Mouse (Mus musculus): ENCODE data around the gene Nr1h4.
A peak's percentile ranks its signal among the peaks of the same experiment; 100 is the strongest.
"Not testable (repeated sequence)": the region's sequence is repeated elsewhere in the genome, so short reads cannot be mapped to it uniquely, and the experiment has no call there.

Nr1h4 gene

GRCm38 (mm10) chr10:89532929-89533727 is at the start of gene Nr1h4:
Gene Nr1h4 (minus strand): TSS chr10:89533585.
- peak; percentile 84 to 86 for DNase-seq

- DNase-seq, result no peak
These were observed 45.4 kb upstream of the Nr1h4 start for GRCm38 (mm10) chr10:89578801-89579200.

- no peak for DNase-seq
These were observed 44.3 kb upstream of the Nr1h4 start for GRCm38 (mm10) chr10:89577666-89578065.

GRCm38 (mm10) chr10:89573421-89573820 is 40.0 kb upstream of the Nr1h4 start:
- DNase-seq, result no peak

GRCm38 (mm10) chr10:89572946-89573345 is 39.6 kb upstream of the Nr1h4 start:
- DNase-seq, result no peak

- no peak for DNase-seq
These were observed 34.0 kb upstream of the Nr1h4 start for GRCm38 (mm10) chr10:89567391-89567790.

- no peak for DNase-seq
These were observed 32.1 kb upstream of the Nr1h4 start for GRCm38 (mm10) chr10:89565301-89566022.

GRCm38 (mm10) chr10:89562113-89562512 is 28.7 kb upstream of the Nr1h4 start:
- DNase-seq, result no peak

GRCm38 (mm10) chr10:89559351-89559750 is 26.0 kb upstream of the Nr1h4 start:
- DNase-seq, result no peak

- DNase-seq, result not testable (repeated sequence)
These were observed 21.5 kb upstream of the Nr1h4 start for GRCm38 (mm10) chr10:89554885-89555284.

GRCm38 (mm10) chr10:89553855-89554254 is 20.5 kb upstream of the Nr1h4 start:
- not testable (repeated sequence) for DNase-seq

- no peak for DNase-seq
These were observed 19.6 kb upstream of the Nr1h4 start for GRCm38 (mm10) chr10:89553015-89553414.

- DNase-seq, result no peak
These were observed 18.3 kb upstream of the Nr1h4 start for GRCm38 (mm10) chr10:89551657-89552056.

GRCm38 (mm10) chr10:89548028-89548427 is 14.6 kb upstream of the Nr1h4 start:
- no peak for DNase-seq

- DNase-seq, result no peak
These were observed 13.6 kb upstream of the Nr1h4 start for GRCm38 (mm10) chr10:89546989-89547388.

- DNase-seq, result no peak
These were observed 10.5 kb upstream of the Nr1h4 start for GRCm38 (mm10) chr10:89543867-89544266.

- DNase-seq, result no peak
These were observed 8.9 kb upstream of the Nr1h4 start for GRCm38 (mm10) chr10:89542321-89542720.

- DNase-seq, result peak in 1 of 2 experiments; percentile 6
These were observed 934 bp downstream of the Nr1h4 start for GRCm38 (mm10) chr10:89532451-89532850.

- peak; percentile 29 to 39 for DNase-seq
These were observed 1.4 kb downstream of the Nr1h4 start for GRCm38 (mm10) chr10:89531976-89532375.

- peak; percentile 66 to 75 for DNase-seq
These were observed 2.2 kb downstream of the Nr1h4 start for GRCm38 (mm10) chr10:89531194-89531634.

- no peak for DNase-seq
These were observed 6.3 kb downstream of the Nr1h4 start for GRCm38 (mm10) chr10:89527054-89527453.

GRCm38 (mm10) chr10:89525823-89526222 is 7.6 kb downstream of the Nr1h4 start:
- no peak for DNase-seq

GRCm38 (mm10) chr10:89522481-89522880 is 10.9 kb downstream of the Nr1h4 start:
- DNase-seq, result no peak

Measured in cerebellum, postnatal 10 days (tissue).